Mouse (Mus musculus) stomach, postnatal 0 days (tissue): ENCODE measurements at regions not wholly inside any gene's neighbourhood (a gene's known extent, or its start where the extent isn't known, plus 50 kb on each side); places are given as distances from the start of the nearest gene placed in this dataset.

ENCODE experiments used
- ATAC-seq: fragments of 200-750 bp; cut with Nextera tagmentation; 2 replicates; pipeline ENCODE4 v1.8.0; 2017; ENCODE audit not compliant: low FRiP score, low TSS enrichment
- DNase-seq: peaks from one replicate; pipeline ENCODE4 v3.0.0-alpha.2; 2016; ENCODE audit warnings: low spot score
- H3K27ac ChIP-seq: fragments of 300-500 bp; sonication (generic); replicated peaks from 2 replicates; pipeline ENCODE4 v1.5.1; 2014; ENCODE audit warnings: mild to moderate bottlenecking, control low read depth
- H3K27me3 ChIP-seq: fragments of 300-500 bp; sonication (generic); 2 replicates; pipeline ENCODE4 v1.6.1; 2014; ENCODE audit warnings: low read length; ENCODE audit not compliant: control insufficient read depth, insufficient read depth
- H3K36me3 ChIP-seq: fragments of 300-500 bp; sonication (generic); 2 replicates; pipeline ENCODE4 v1.6.1; 2014; ENCODE audit warnings: low read length, mixed read lengths; ENCODE audit not compliant: control insufficient read depth, insufficient read depth
- H3K4me1 ChIP-seq: fragments of 300-500 bp; sonication (generic); replicated peaks from 2 replicates; pipeline ENCODE4 v1.6.1; 2014; ENCODE audit warnings: antibody characterized with exemption; ENCODE audit not compliant: control insufficient read depth, insufficient read depth
- H3K4me2 ChIP-seq: fragments of 300-500 bp; sonication (generic); replicated peaks from 2 replicates; pipeline ENCODE4 v1.6.1; 2014; ENCODE audit warnings: low read depth, mild to moderate bottlenecking, control low read depth, moderate library complexity
- H3K4me3 ChIP-seq: fragments of 300-500 bp; sonication (generic); 2 replicates; pipeline ENCODE4 v1.5.1; 2014; ENCODE audit warnings: low read depth, low read length, control low read depth
- H3K9ac ChIP-seq: fragments of 300-500 bp; sonication (generic); 2 replicates; pipeline ENCODE4 v1.6.1; 2014; ENCODE audit warnings: mild to moderate bottlenecking, low read length, control low read depth, mixed read lengths
- H3K9me3 ChIP-seq: fragments of 300-500 bp; sonication (generic); 2 replicates; pipeline ENCODE4 v1.6.1; 2016; ENCODE audit warnings: low read length; ENCODE audit not compliant: control insufficient read depth
- CTCF ChIP-seq: IDR thresholded peaks from 2 replicates; pipeline ENCODE4 v1.5.1; 2016; ENCODE audit warnings: antibody characterized with exemption, low read depth, mild to moderate bottlenecking, moderate library complexity
- EP300 ChIP-seq: optimal IDR thresholded peaks from 2 replicates; pipeline ENCODE3; 2016; ENCODE audit warnings: antibody characterized with exemption
- WGBS: fragments of 180-500 bp; shearing (Covaris S2); extraction: QIAGEN DNeasy Blood & Tissue Kit; methylation state at CpG from one replicate; pipeline ENCODE4 v1.1.7; 2014; 5-methylcytosine and 5-hydroxymethylcytosine counted together

GRCm38 (mm10) chr6:99864949-99865348, 138.8 kb upstream of the Prok2 start:
- no peaks in the 10 kb centered on the region for H3K4me1 ChIP-seq
- no peaks in the 10 kb centered on the region for H3K9me3 ChIP-seq
- no peaks in the 10 kb centered on the region for H3K36me3 ChIP-seq
- no peaks in the 10 kb centered on the region for H3K27me3 ChIP-seq
- no peak overlapping the region for H3K27ac ChIP-seq
- no peak for TF ChIP-seq EP300
- peak; percentile 70 for TF ChIP-seq CTCF
- no peak overlapping the region for H3K9ac ChIP-seq
- ATAC-seq: no peak
- peak; percentile 49 for DNase-seq
- no peak overlapping the region for H3K4me3 ChIP-seq
- no peak overlapping the region for H3K4me2 ChIP-seq
- 43% methylated on average over 3 of the region's 3 CpGs for WGBS

- Histone ChIP-seq H3K36me3 (no peaks in the 10 kb centered on the region), H3K27me3 (no peaks in the 10 kb centered on the region), H3K9me3 (no peaks in the 10 kb centered on the region), H3K4me2 (no peak overlapping the region), H3K27ac (no peak overlapping the region), H3K4me3 (no peak overlapping the region), H3K9ac (no peak overlapping the region), H3K4me1 (no peaks in the 10 kb centered on the region)
- no peak for ATAC-seq
- TF ChIP-seq CTCF (no peak), EP300 (no peak)
- no peak for DNase-seq
- WGBS: 69% methylated on average over 9 of the region's 9 CpGs
Measured at GRCm38 (mm10) chr6:99863418-99863817, 137.2 kb upstream of the Prok2 start.

GRCm38 (mm10) chr6:99857411-99857810, 131.2 kb upstream of the Prok2 start:
- Histone ChIP-seq H3K4me1 (no peaks in the 10 kb centered on the region), H3K9ac (no peak overlapping the region), H3K36me3 (no peaks in the 10 kb centered on the region), H3K9me3 (no peaks in the 10 kb centered on the region), H3K27me3 (no peaks in the 10 kb centered on the region), H3K27ac (no peak overlapping the region), H3K4me2 (no peak overlapping the region), H3K4me3 (no peak overlapping the region)
- TF ChIP-seq EP300 (no peak), CTCF (no peak)
- no peak for ATAC-seq
- DNase-seq: no peak
- 80% methylated on average over 6 of the region's 6 CpGs for WGBS

- TF ChIP-seq CTCF: peak; percentile 48
- no peak for TF ChIP-seq EP300
- Histone ChIP-seq H3K9ac (no peak overlapping the region), H3K9me3 (no peaks in the 10 kb centered on the region), H3K4me3 (no peak overlapping the region), H3K36me3 (no peaks in the 10 kb centered on the region), H3K4me2 (no peak overlapping the region), H3K27me3 (no peaks in the 10 kb centered on the region), H3K4me1 (no peaks in the 10 kb centered on the region), H3K27ac (no peak overlapping the region)
- ATAC-seq (no peak), DNase-seq (no peak)
- WGBS: 32% methylated on average over 3 of the region's 3 CpGs
Measured at GRCm38 (mm10) chr6:99853716-99854115, 127.5 kb upstream of the Prok2 start.

- 57% methylated on average over 1 of the region's 1 CpGs for WGBS
Measured at GRCm38 (mm10) chr6:99850706-99851105, 124.5 kb upstream of the Prok2 start.

GRCm38 (mm10) chr6:99845508-99845846, 119.3 kb upstream of the Prok2 start:
- no peak overlapping the region for H3K4me2 ChIP-seq
- no peaks in the 10 kb centered on the region for H3K36me3 ChIP-seq
- TF ChIP-seq EP300 (no peak), CTCF (no peak)
- no peak overlapping the region for H3K27ac ChIP-seq
- no peaks in the 10 kb centered on the region for H3K27me3 ChIP-seq
- WGBS: 60% methylated on average over 4 of the region's 4 CpGs
- ATAC-seq: no peak
- H3K9me3 ChIP-seq: no peaks in the 10 kb centered on the region
- H3K9ac ChIP-seq: no peak overlapping the region
- DNase-seq: no peak
- H3K4me3 ChIP-seq: no peak overlapping the region
- no peaks in the 10 kb centered on the region for H3K4me1 ChIP-seq

More at GRCm38 (mm10) chr6:99850706-99851105, 124.5 kb upstream of the Prok2 start:
- Histone ChIP-seq H3K4me3 (no peak overlapping the region), H3K27ac (no peak overlapping the region), H3K4me2 (no peak overlapping the region), H3K4me1 (no peaks in the 10 kb centered on the region), H3K9me3 (no peaks in the 10 kb centered on the region), H3K36me3 (no peaks in the 10 kb centered on the region), H3K9ac (no peak overlapping the region), H3K27me3 (no peaks in the 10 kb centered on the region)
- no peak for TF ChIP-seq EP300
- no peak for TF ChIP-seq CTCF
- DNase-seq: no peak
- no peak for ATAC-seq
